Mouse (Mus musculus): Measurements from ENCODE around the gene Arhgap15. TPM values are rescaled to one million over a fixed set of nuclear protein-coding genes. Genes with fewer than 3 reads are reported as not detected.

The Arhgap15 gene
- polyA plus RNA-seq, 1 experiment: 0.20 TPM

GRCm38 (mm10) chr2:43782157-43782556, 33.5 kb downstream of the Arhgap15 start:
- no peaks in the 10 kb centered on the region for H3K4me1 ChIP-seq (ENCODE audit: control insufficient read depth, insufficient read depth, insufficient read length, low read length)
- TF ChIP-seq POLR2A (IDR thresholded peaks at IDR 0.05; ENCODE audit: low read depth, low read length): no peak
- TF ChIP-seq CTCF (IDR thresholded peaks at IDR 0.05; ENCODE audit: extremely low read depth, insufficient read length, insufficient replicate concordance, low read depth, low read length): no peak
- no peaks in the 10 kb centered on the region for H3K27me3 ChIP-seq (ENCODE audit: control insufficient read depth, insufficient read depth, low read length)
- no peak overlapping the region for H3K4me3 ChIP-seq (ENCODE audit: low read depth, low read length)
- no peak overlapping the region for H3K27ac ChIP-seq (ENCODE audit: insufficient read depth, low read depth, low read length)
- 88% methylated on average over 3 of the region's 3 CpGs for WGBS
- 0 out of 2 replicates have a peak, but pooled peaks cover 1% of the 10 kb centered on the region for H3K36me3 ChIP-seq (ENCODE audit: control insufficient read depth, insufficient read depth, low read length)

GRCm38 (mm10) chr2:43783759-43784735, 35.4 kb downstream of the Arhgap15 start:
- H3K27me3 ChIP-seq (ENCODE audit: control insufficient read depth, insufficient read depth, low read length): no peaks in the 10 kb centered on the region

GRCm38 (mm10) chr2:43786101-43786500, 37.5 kb downstream of the Arhgap15 start:
- H3K36me3 ChIP-seq (ENCODE audit: control insufficient read depth, insufficient read depth, low read length): 0 out of 2 replicates have a peak, but pooled peaks cover under 1% of the 10 kb centered on the region
- no peak overlapping the region for H3K27ac ChIP-seq (ENCODE audit: insufficient read depth, low read depth, low read length)
- TF ChIP-seq POLR2A (IDR thresholded peaks at IDR 0.05; ENCODE audit: low read depth, low read length) (no peak), CTCF (IDR thresholded peaks at IDR 0.05; ENCODE audit: extremely low read depth, insufficient read length, insufficient replicate concordance, low read depth, low read length) (no peak)
- H3K4me3 ChIP-seq (ENCODE audit: low read depth, low read length): no peak overlapping the region
- no peaks in the 10 kb centered on the region for H3K4me1 ChIP-seq (ENCODE audit: control insufficient read depth, insufficient read depth, insufficient read length, low read length)
- H3K27me3 ChIP-seq (ENCODE audit: control insufficient read depth, insufficient read depth, low read length): no peaks in the 10 kb centered on the region
- 61% methylated on average over 3 of the region's 3 CpGs for WGBS

More at GRCm38 (mm10) chr2:43783759-43784735, 35.4 kb downstream of the Arhgap15 start:
- Histone ChIP-seq H3K36me3 (ENCODE audit: control insufficient read depth, insufficient read depth, low read length) (0 out of 2 replicates have a peak, but pooled peaks cover 1% of the 10 kb centered on the region), H3K27ac (ENCODE audit: insufficient read depth, low read depth, low read length) (no peak overlapping the region), H3K4me3 (ENCODE audit: low read depth, low read length) (no peak overlapping the region), H3K4me1 (ENCODE audit: control insufficient read depth, insufficient read depth, insufficient read length, low read length) (no peaks in the 10 kb centered on the region)
- TF ChIP-seq CTCF (IDR thresholded peaks at IDR 0.05; ENCODE audit: extremely low read depth, insufficient read length, insufficient replicate concordance, low read depth, low read length) (no peak), POLR2A (IDR thresholded peaks at IDR 0.05; ENCODE audit: low read depth, low read length) (no peak)
- 59% methylated on average over 7 of the region's 7 CpGs for WGBS

GRCm38 (mm10) chr2:43787141-43787540, 38.5 kb downstream of the Arhgap15 start:
- Histone ChIP-seq H3K27ac (ENCODE audit: insufficient read depth, low read depth, low read length) (no peak overlapping the region), H3K36me3 (ENCODE audit: control insufficient read depth, insufficient read depth, low read length) (no peaks in the 10 kb centered on the region), H3K4me3 (ENCODE audit: low read depth, low read length) (no peak overlapping the region), H3K4me1 (ENCODE audit: control insufficient read depth, insufficient read depth, insufficient read length, low read length) (no peaks in the 10 kb centered on the region), H3K27me3 (ENCODE audit: control insufficient read depth, insufficient read depth, low read length) (no peaks in the 10 kb centered on the region)
- TF ChIP-seq POLR2A (IDR thresholded peaks at IDR 0.05; ENCODE audit: low read depth, low read length) (no peak), CTCF (IDR thresholded peaks at IDR 0.05; ENCODE audit: extremely low read depth, insufficient read length, insufficient replicate concordance, low read depth, low read length) (no peak)
- WGBS: 48% methylated on average over 12 of the region's 12 CpGs

- Histone ChIP-seq H3K27me3 (ENCODE audit: control insufficient read depth, insufficient read depth, low read length) (no peaks in the 10 kb centered on the region), H3K4me1 (ENCODE audit: control insufficient read depth, insufficient read depth, insufficient read length, low read length) (no peaks in the 10 kb centered on the region), H3K36me3 (ENCODE audit: control insufficient read depth, insufficient read depth, low read length) (no peaks in the 10 kb centered on the region), H3K27ac (ENCODE audit: insufficient read depth, low read depth, low read length) (no peak overlapping the region), H3K4me3 (ENCODE audit: low read depth, low read length) (no peak overlapping the region)
- 70% methylated on average over 8 of the region's 8 CpGs for WGBS
- TF ChIP-seq CTCF (IDR thresholded peaks at IDR 0.05; ENCODE audit: extremely low read depth, insufficient read length, insufficient replicate concordance, low read depth, low read length): no peak
Observed at GRCm38 (mm10) chr2:43788484-43788883, 39.9 kb downstream of the Arhgap15 start.

- Histone ChIP-seq H3K27me3 (ENCODE audit: control insufficient read depth, insufficient read depth, low read length) (no peaks in the 10 kb centered on the region), H3K36me3 (ENCODE audit: control insufficient read depth, insufficient read depth, low read length) (no peaks in the 10 kb centered on the region), H3K27ac (ENCODE audit: insufficient read depth, low read depth, low read length) (no peak overlapping the region), H3K4me1 (ENCODE audit: control insufficient read depth, insufficient read depth, insufficient read length, low read length) (no peaks in the 10 kb centered on the region), H3K4me3 (ENCODE audit: low read depth, low read length) (no peak overlapping the region)
- TF ChIP-seq POLR2A (IDR thresholded peaks at IDR 0.05; ENCODE audit: low read depth, low read length): no peak
- TF ChIP-seq CTCF (IDR thresholded peaks at IDR 0.05; ENCODE audit: extremely low read depth, insufficient read length, insufficient replicate concordance, low read depth, low read length): no peak
- WGBS: 58% methylated on average over 6 of the region's 6 CpGs
Observed at GRCm38 (mm10) chr2:43790049-43790693, 41.5 kb downstream of the Arhgap15 start.

- TF ChIP-seq CTCF (IDR thresholded peaks at IDR 0.05; ENCODE audit: extremely low read depth, insufficient read length, insufficient replicate concordance, low read depth, low read length) (no peak), POLR2A (IDR thresholded peaks at IDR 0.05; ENCODE audit: low read depth, low read length) (no peak)
- Histone ChIP-seq H3K27ac (ENCODE audit: insufficient read depth, low read depth, low read length) (no peak overlapping the region), H3K4me3 (ENCODE audit: low read depth, low read length) (no peak overlapping the region), H3K4me1 (ENCODE audit: control insufficient read depth, insufficient read depth, insufficient read length, low read length) (no peaks in the 10 kb centered on the region), H3K27me3 (ENCODE audit: control insufficient read depth, insufficient read depth, low read length) (no peaks in the 10 kb centered on the region), H3K36me3 (ENCODE audit: control insufficient read depth, insufficient read depth, low read length) (no peaks in the 10 kb centered on the region)
- 71% methylated on average over 6 of the region's 6 CpGs for WGBS
Observed at GRCm38 (mm10) chr2:43791575-43791974, 43.0 kb downstream of the Arhgap15 start.

All from small intestine, adult 2 months (tissue).